Mouse (Mus musculus): Measurements from ENCODE around the gene Efna4.

Efna4 gene

GRCm38 (mm10) chr3:89308089-89308488, 29.7 kb downstream of the Efna4 start:
- 17% methylated on average over 9 of the region's 9 CpGs for WGBS

GRCm38 (mm10) chr3:89305551-89306325, 32.1 kb downstream of the Efna4 start:
- 88% methylated on average over 8 of the region's 8 CpGs for WGBS

GRCm38 (mm10) chr3:89305105-89305504, 32.7 kb downstream of the Efna4 start:
- 87% methylated on average over 4 of the region's 4 CpGs for WGBS

- WGBS: 84% methylated on average over 6 of the region's 6 CpGs
Observed at GRCm38 (mm10) chr3:89304440-89304839, 33.4 kb downstream of the Efna4 start.

- WGBS: 64% methylated on average over 2 of the region's 2 CpGs
Observed at GRCm38 (mm10) chr3:89300514-89300913, 37.3 kb downstream of the Efna4 start.

- WGBS: 38% methylated on average over 1 of the region's 1 CpGs
Observed at GRCm38 (mm10) chr3:89300071-89300470, 37.8 kb downstream of the Efna4 start.

- WGBS: 7% methylated on average over 14 of the region's 14 CpGs
Observed at GRCm38 (mm10) chr3:89299499-89299898, 38.3 kb downstream of the Efna4 start.

GRCm38 (mm10) chr3:89298908-89299307, 38.9 kb downstream of the Efna4 start:
- WGBS: 90% methylated on average over 6 of the region's 6 CpGs

- 53% methylated on average over 11 of the region's 11 CpGs for WGBS
Observed at GRCm38 (mm10) chr3:89296761-89297396, 40.9 kb downstream of the Efna4 start.

- WGBS: 53% methylated on average over 8 of the region's 8 CpGs
Observed at GRCm38 (mm10) chr3:89295685-89296230, 42.1 kb downstream of the Efna4 start.

GRCm38 (mm10) chr3:89294195-89294594, 43.6 kb downstream of the Efna4 start:
- 90% methylated on average over 5 of the region's 5 CpGs for whole genome bisulfite sequencing

- 90% methylated on average over 11 of the region's 11 CpGs for WGBS
Observed at GRCm38 (mm10) chr3:89293247-89293918, 44.4 kb downstream of the Efna4 start.

- WGBS: 83% methylated on average over 5 of the region's 5 CpGs
Observed at GRCm38 (mm10) chr3:89292303-89292702, 45.5 kb downstream of the Efna4 start.

GRCm38 (mm10) chr3:89291874-89292273, 46.0 kb downstream of the Efna4 start:
- WGBS: 84% methylated on average over 10 of the region's 10 CpGs

- 43% methylated on average over 7 of the region's 7 CpGs for WGBS
Observed at GRCm38 (mm10) chr3:89288503-89288928, 49.3 kb downstream of the Efna4 start.

GRCm38 (mm10) chr3:89287286-89287685, 50.5 kb downstream of the Efna4 start:
- 82% methylated on average over 5 of the region's 5 CpGs for WGBS

- WGBS: 53% methylated on average over 2 of the region's 2 CpGs
Observed at GRCm38 (mm10) chr3:89285526-89285925, 52.3 kb downstream of the Efna4 start.

- WGBS: 95% methylated on average over 3 of the region's 3 CpGs
Observed at GRCm38 (mm10) chr3:89284261-89284660, 53.6 kb downstream of the Efna4 start.
